Mouse (Mus musculus): ENCODE measurements at regions not wholly inside any gene's neighbourhood (a gene's known extent, or its start where the extent isn't known, plus 50 kb on each side); places are given as distances from the start of the nearest gene placed in this dataset.

- 60% methylated on average over 10 of the region's 10 CpGs for WGBS
- H3K27me3 ChIP-seq (ENCODE audit: control insufficient read depth, insufficient read depth, low read length), result no peaks in the 10 kb centered on the region
- H3K4me2 ChIP-seq (replicated peaks; ENCODE audit: low read depth, low read length), result no peak overlapping the region
- H3K36me3 ChIP-seq (ENCODE audit: control insufficient read depth, insufficient read depth, low read length), result no peaks in the 10 kb centered on the region
- no peak overlapping the region for H3K9ac ChIP-seq (replicated peaks; ENCODE audit: low read depth, low read length)
- ATAC-seq (ENCODE audit: insufficient number of reproducible peaks, insufficient read depth, low FRiP score, low read depth), result peak; percentile 39; the same call in 1 of the 2 replicates
- H3K27ac ChIP-seq (ENCODE audit: low read length), result no peak overlapping the region
- H3K9me3 ChIP-seq (ENCODE audit: control insufficient read depth, low read depth, low read length), result no peaks in the 10 kb centered on the region
- H3K4me1 ChIP-seq (ENCODE audit: control insufficient read depth, insufficient read depth, low read length), result no peaks in the 10 kb centered on the region
- no peak overlapping the region for H3K4me3 ChIP-seq (ENCODE audit: low read depth, low read length)
These were observed 56.4 kb downstream of the Bod1 start for GRCm38 (mm10) chr11:31615107-31615811.

- H3K9ac ChIP-seq (replicated peaks; ENCODE audit: low read depth, low read length), result no peak overlapping the region
- H3K4me1 ChIP-seq (ENCODE audit: control insufficient read depth, insufficient read depth, low read length), result no peaks in the 10 kb centered on the region
- H3K27ac ChIP-seq (ENCODE audit: low read length), result no peak overlapping the region
- H3K4me3 ChIP-seq (ENCODE audit: low read depth, low read length), result no peak overlapping the region
- 92% methylated on average over 7 of the region's 7 CpGs for WGBS
- no peak for ATAC-seq (ENCODE audit: insufficient number of reproducible peaks, insufficient read depth, low FRiP score, low read depth)
- H3K36me3 ChIP-seq (ENCODE audit: control insufficient read depth, insufficient read depth, low read length), result no peaks in the 10 kb centered on the region
- no peaks in the 10 kb centered on the region for H3K9me3 ChIP-seq (ENCODE audit: control insufficient read depth, low read depth, low read length)
- H3K4me2 ChIP-seq (replicated peaks; ENCODE audit: low read depth, low read length), result no peak overlapping the region
- H3K27me3 ChIP-seq (ENCODE audit: control insufficient read depth, insufficient read depth, low read length), result no peaks in the 10 kb centered on the region
These were observed 57.3 kb downstream of the Bod1 start for GRCm38 (mm10) chr11:31614394-31614713.

- ATAC-seq (ENCODE audit: insufficient number of reproducible peaks, insufficient read depth, low FRiP score, low read depth), result no peak
- WGBS, result 69% methylated on average over 11 of the region's 11 CpGs
- no peaks in the 10 kb centered on the region for H3K36me3 ChIP-seq (ENCODE audit: control insufficient read depth, insufficient read depth, low read length)
- H3K27ac ChIP-seq (ENCODE audit: low read length), result no peak overlapping the region
- no peak overlapping the region for H3K4me2 ChIP-seq (replicated peaks; ENCODE audit: low read depth, low read length)
- H3K9me3 ChIP-seq (ENCODE audit: control insufficient read depth, low read depth, low read length), result no peaks in the 10 kb centered on the region
- H3K4me1 ChIP-seq (ENCODE audit: control insufficient read depth, insufficient read depth, low read length), result no peaks in the 10 kb centered on the region
- H3K27me3 ChIP-seq (ENCODE audit: control insufficient read depth, insufficient read depth, low read length), result no peaks in the 10 kb centered on the region
- H3K9ac ChIP-seq (replicated peaks; ENCODE audit: low read depth, low read length), result no peak overlapping the region
- H3K4me3 ChIP-seq (ENCODE audit: low read depth, low read length), result no peak overlapping the region
These were observed 57.8 kb downstream of the Bod1 start for GRCm38 (mm10) chr11:31613688-31614393.

- no peaks in the 10 kb centered on the region for H3K4me1 ChIP-seq (ENCODE audit: control insufficient read depth, insufficient read depth, low read length)
- no peaks in the 10 kb centered on the region for H3K9me3 ChIP-seq (ENCODE audit: control insufficient read depth, low read depth, low read length)
- no peaks in the 10 kb centered on the region for H3K27me3 ChIP-seq (ENCODE audit: control insufficient read depth, insufficient read depth, low read length)
- H3K27ac ChIP-seq (ENCODE audit: low read length), result no peak overlapping the region
- no peak overlapping the region for H3K4me2 ChIP-seq (replicated peaks; ENCODE audit: low read depth, low read length)
- H3K9ac ChIP-seq (replicated peaks; ENCODE audit: low read depth, low read length), result no peak overlapping the region
- H3K36me3 ChIP-seq (ENCODE audit: control insufficient read depth, insufficient read depth, low read length), result no peaks in the 10 kb centered on the region
- no peak overlapping the region for H3K4me3 ChIP-seq (ENCODE audit: low read depth, low read length)
- WGBS, result 77% methylated on average over 4 of the region's 4 CpGs
- no peak for ATAC-seq (ENCODE audit: insufficient number of reproducible peaks, insufficient read depth, low FRiP score, low read depth)
These were observed 63.2 kb downstream of the Bod1 start for GRCm38 (mm10) chr11:31608458-31608857.

GRCm38 (mm10) chr11:31601499-31601898 lies 70.2 kb downstream of the Bod1 start:
- Histone ChIP-seq H3K9ac (replicated peaks; ENCODE audit: low read depth, low read length) (no peak overlapping the region), H3K4me2 (replicated peaks; ENCODE audit: low read depth, low read length) (no peak overlapping the region), H3K4me1 (ENCODE audit: control insufficient read depth, insufficient read depth, low read length) (no peaks in the 10 kb centered on the region), H3K36me3 (ENCODE audit: control insufficient read depth, insufficient read depth, low read length) (no peaks in the 10 kb centered on the region), H3K27ac (ENCODE audit: low read length) (no peak overlapping the region), H3K4me3 (ENCODE audit: low read depth, low read length) (no peak overlapping the region), H3K9me3 (ENCODE audit: control insufficient read depth, low read depth, low read length) (no peaks in the 10 kb centered on the region), H3K27me3 (ENCODE audit: control insufficient read depth, insufficient read depth, low read length) (no peaks in the 10 kb centered on the region)
- ATAC-seq (ENCODE audit: insufficient number of reproducible peaks, insufficient read depth, low FRiP score, low read depth), result no peak
- WGBS, result 78% methylated on average over 7 of the region's 7 CpGs

GRCm38 (mm10) chr11:31593604-31594003 lies 78.1 kb downstream of the Bod1 start:
- no peaks in the 10 kb centered on the region for H3K9me3 ChIP-seq (ENCODE audit: control insufficient read depth, low read depth, low read length)
- no peaks in the 10 kb centered on the region for H3K27me3 ChIP-seq (ENCODE audit: control insufficient read depth, insufficient read depth, low read length)
- H3K27ac ChIP-seq (ENCODE audit: low read length), result no peak overlapping the region
- no peak for ATAC-seq (ENCODE audit: insufficient number of reproducible peaks, insufficient read depth, low FRiP score, low read depth)
- WGBS, result 91% methylated on average over 2 of the region's 2 CpGs
- peaks cover 6% of the 10 kb centered on the region; the same call in 1 of the 2 replicates for H3K4me1 ChIP-seq (ENCODE audit: control insufficient read depth, insufficient read depth, low read length)
- H3K4me2 ChIP-seq (replicated peaks; ENCODE audit: low read depth, low read length), result no peak overlapping the region
- H3K4me3 ChIP-seq (ENCODE audit: low read depth, low read length), result no peak overlapping the region
- no peaks in the 10 kb centered on the region for H3K36me3 ChIP-seq (ENCODE audit: control insufficient read depth, insufficient read depth, low read length)
- H3K9ac ChIP-seq (replicated peaks; ENCODE audit: low read depth, low read length), result no peak overlapping the region

GRCm38 (mm10) chr11:31592061-31592460 lies 79.6 kb downstream of the Bod1 start:
- ATAC-seq (ENCODE audit: insufficient number of reproducible peaks, insufficient read depth, low FRiP score, low read depth), result no peak
- whole genome bisulfite sequencing, result 71% methylated on average over 11 of the region's 11 CpGs
- H3K27ac ChIP-seq (ENCODE audit: low read length), result peak overlapping the region; percentile 77
- no peaks in the 10 kb centered on the region for H3K9me3 ChIP-seq (ENCODE audit: control insufficient read depth, low read depth, low read length)
- H3K36me3 ChIP-seq (ENCODE audit: control insufficient read depth, insufficient read depth, low read length), result no peaks in the 10 kb centered on the region
- no peaks in the 10 kb centered on the region for H3K27me3 ChIP-seq (ENCODE audit: control insufficient read depth, insufficient read depth, low read length)
- peaks cover 6% of the 10 kb centered on the region; the same call in 1 of the 2 replicates for H3K4me1 ChIP-seq (ENCODE audit: control insufficient read depth, insufficient read depth, low read length)
- no peak overlapping the region for H3K9ac ChIP-seq (replicated peaks; ENCODE audit: low read depth, low read length)
- no peak overlapping the region for H3K4me3 ChIP-seq (ENCODE audit: low read depth, low read length)
- no peak overlapping the region for H3K4me2 ChIP-seq (replicated peaks; ENCODE audit: low read depth, low read length)

- no peak overlapping the region for H3K9ac ChIP-seq (replicated peaks; ENCODE audit: low read depth, low read length)
- H3K9me3 ChIP-seq (ENCODE audit: control insufficient read depth, low read depth, low read length), result no peaks in the 10 kb centered on the region
- H3K36me3 ChIP-seq (ENCODE audit: control insufficient read depth, insufficient read depth, low read length), result no peaks in the 10 kb centered on the region
- 35% methylated on average over 6 of the region's 6 CpGs for WGBS
- no peak overlapping the region for H3K4me2 ChIP-seq (replicated peaks; ENCODE audit: low read depth, low read length)
- no peaks in the 10 kb centered on the region for H3K27me3 ChIP-seq (ENCODE audit: control insufficient read depth, insufficient read depth, low read length)
- ATAC-seq (ENCODE audit: insufficient number of reproducible peaks, insufficient read depth, low FRiP score, low read depth), result peak; percentile 78; the same call in 1 of the 2 replicates
- no peak overlapping the region for H3K4me3 ChIP-seq (ENCODE audit: low read depth, low read length)
- peaks cover 6% of the 10 kb centered on the region; the same call in 1 of the 2 replicates for H3K4me1 ChIP-seq (ENCODE audit: control insufficient read depth, insufficient read depth, low read length)
- H3K27ac ChIP-seq (ENCODE audit: low read length), result peak overlapping the region; percentile 77
These were observed 80.6 kb downstream of the Bod1 start for GRCm38 (mm10) chr11:31591037-31591554.

All from stomach, embryonic 14.5 days (tissue).